Mouse (Mus musculus) spleen, adult 2 months (tissue): ENCODE data around the gene Rpgrip1l.

Source experiments
- CTCF ChIP-seq: fragments of 200-500 bp; IDR thresholded peaks from 2 replicates; pipeline ENCODE4 v1.5.1; 2011; ENCODE audit warnings: mild to moderate bottlenecking, inconsistent platforms; ENCODE audit not compliant: insufficient read depth, insufficient read length, insufficient replicate concordance; ENCODE audit errors: extremely low read depth
- POLR2A ChIP-seq: fragments of 200-500 bp; IDR thresholded peaks from 2 replicates; pipeline ENCODE4 v1.6.1; 2011; ENCODE audit warnings: low read depth, low read length, inconsistent platforms

- no peak for TF ChIP-seq POLR2A
- no peak for TF ChIP-seq CTCF
Measured at GRCm38 (mm10) chr8:91282655-91283054, 30.4 kb downstream of the Rpgrip1l start.
